Mouse (Mus musculus) midbrain, embryonic 13.5 days (tissue): ENCODE measurements around the gene Hid1. TPM values are rescaled to one million over a fixed set of nuclear protein-coding genes. Genes with fewer than 3 reads are reported as not detected.

ENCODE experiments used
- ATAC-seq: fragments of 200-750 bp; cut with Nextera tagmentation; 2 replicates; pipeline ENCODE4 v1.8.0; 2017; ENCODE audit warnings: mild to moderate bottlenecking, moderate TSS enrichment, moderate library complexity
- H3K27ac ChIP-seq: fragments of 300-500 bp; sonication (generic); 2 replicates; pipeline ENCODE4 v1.5.1; 2015; ENCODE audit warnings: inconsistent platforms, mild to moderate bottlenecking, moderate library complexity
- H3K27me3 ChIP-seq: fragments of 300-500 bp; sonication (generic); 2 replicates; pipeline ENCODE4 v1.6.1; 2015; ENCODE audit warnings: mild to moderate bottlenecking, inconsistent platforms
- H3K36me3 ChIP-seq: fragments of 300-500 bp; sonication (generic); 2 replicates; pipeline ENCODE4 v1.6.1; 2015; ENCODE audit warnings: mild to moderate bottlenecking, inconsistent platforms
- H3K4me1 ChIP-seq: fragments of 300-500 bp; sonication (generic); replicated peaks from 2 replicates; pipeline ENCODE4 v1.6.1; 2015; ENCODE audit warnings: inconsistent platforms
- H3K4me2 ChIP-seq: fragments of 300-500 bp; sonication (generic); replicated peaks from 2 replicates; pipeline ENCODE4 v1.6.1; 2015; ENCODE audit warnings: moderate library complexity, mild to moderate bottlenecking, inconsistent platforms
- H3K4me3 ChIP-seq: fragments of 300-500 bp; sonication (generic); replicated peaks from 2 replicates; pipeline ENCODE4 v1.5.1; 2015; ENCODE audit warnings: mild to moderate bottlenecking, inconsistent platforms
- H3K9ac ChIP-seq: fragments of 300-500 bp; sonication (generic); replicated peaks from 2 replicates; pipeline ENCODE4 v1.6.1; 2015; ENCODE audit warnings: mild to moderate bottlenecking, inconsistent platforms
- H3K9me3 ChIP-seq: fragments of 300-500 bp; sonication (generic); 2 replicates; pipeline ENCODE4 v1.6.1; 2016; ENCODE audit warnings: mild to moderate bottlenecking, inconsistent platforms
- WGBS: fragments of 180-500 bp; shearing (Covaris S2); methylation state at CpG from one replicate; pipeline ENCODE4 v1.1.7; 2015; 5-methylcytosine and 5-hydroxymethylcytosine counted together
- polyA plus RNA-seq: library from polyadenylated mRNA; unstranded; fragments of >200 nt; fragmentation: Nextera tagmentation; extraction: Ambion mirVana; gene quantifications from 2 replicates; pipeline ENCODE4 v1.2.1, GENCODE M21; 2015

Gene Hid1
- polyA plus RNA-seq, 1 experiment from 2014 or later, result 47.4 TPM

GRCm38 (mm10) chr11:115373805-115374694 lies 6.5 kb upstream of the Hid1 start:
- peaks cover 36% of the 10 kb centered on the region for H3K27me3 ChIP-seq

GRCm38 (mm10) chr11:115372737-115373136 lies 5.2 kb upstream of the Hid1 start:
- no peak for ATAC-seq
- H3K4me1 ChIP-seq, result peaks cover 14% of the 10 kb centered on the region
- H3K4me2 ChIP-seq, result no peak overlapping the region
- WGBS, result 46% methylated on average over 2 of the region's 2 CpGs
- H3K27ac ChIP-seq, result no peak overlapping the region
- H3K9ac ChIP-seq, result no peak overlapping the region
- H3K9me3 ChIP-seq, result no peaks in the 10 kb centered on the region
- no peak overlapping the region for H3K4me3 ChIP-seq
- H3K27me3 ChIP-seq, result peaks cover 36% of the 10 kb centered on the region
- no peaks in the 10 kb centered on the region for H3K36me3 ChIP-seq

More at GRCm38 (mm10) chr11:115373805-115374694, 6.5 kb upstream of the Hid1 start:
- peaks cover 14% of the 10 kb centered on the region for H3K4me1 ChIP-seq
- peak overlapping the region; percentile 64 for H3K4me2 ChIP-seq
- no peaks in the 10 kb centered on the region for H3K36me3 ChIP-seq
- no peaks in the 10 kb centered on the region for H3K9me3 ChIP-seq
- H3K27ac ChIP-seq, result 0 out of 2 replicates have a peak overlapping the region, but pooled peaks have one; percentile 15
- H3K4me3 ChIP-seq, result peak overlapping the region; percentile 41
- H3K9ac ChIP-seq, result peak overlapping the region; percentile 64
- 2% methylated on average over 30 of the region's 30 CpGs for WGBS
- peak; percentile 85 for ATAC-seq

GRCm38 (mm10) chr11:115372015-115372414 lies 4.5 kb upstream of the Hid1 start:
- no peak for ATAC-seq
- no peaks in the 10 kb centered on the region for H3K9me3 ChIP-seq
- no peak overlapping the region for H3K9ac ChIP-seq
- H3K4me3 ChIP-seq, result no peak overlapping the region
- no peak overlapping the region for H3K27ac ChIP-seq
- peaks cover 36% of the 10 kb centered on the region for H3K27me3 ChIP-seq
- H3K4me1 ChIP-seq, result peaks cover 20% of the 10 kb centered on the region
- H3K36me3 ChIP-seq, result no peaks in the 10 kb centered on the region
- 84% methylated on average over 1 of the region's 1 CpGs for WGBS
- H3K4me2 ChIP-seq, result no peak overlapping the region

- Histone ChIP-seq H3K36me3 (no peaks in the 10 kb centered on the region), H3K9me3 (no peaks in the 10 kb centered on the region), H3K27me3 (peaks cover 36% of the 10 kb centered on the region), H3K9ac (no peak overlapping the region), H3K4me1 (peaks cover 27% of the 10 kb centered on the region), H3K27ac (no peak overlapping the region), H3K4me2 (no peak overlapping the region), H3K4me3 (no peak overlapping the region)
- 58% methylated on average over 8 of the region's 8 CpGs for WGBS
- no peak for ATAC-seq
Observed at GRCm38 (mm10) chr11:115371354-115371753, 3.8 kb upstream of the Hid1 start.

GRCm38 (mm10) chr11:115370368-115370767 lies 2.8 kb upstream of the Hid1 start:
- 61% methylated on average over 7 of the region's 7 CpGs for WGBS
- Histone ChIP-seq H3K9me3 (no peaks in the 10 kb centered on the region), H3K4me1 (peaks cover 37% of the 10 kb centered on the region), H3K36me3 (no peaks in the 10 kb centered on the region), H3K27me3 (peaks cover 27% of the 10 kb centered on the region), H3K4me2 (no peak overlapping the region), H3K9ac (no peak overlapping the region), H3K27ac (no peak overlapping the region), H3K4me3 (no peak overlapping the region)
- no peak for ATAC-seq

- peak overlapping the region; percentile 76 for H3K4me3 ChIP-seq
- peak overlapping the region; percentile 94 for H3K4me2 ChIP-seq
- WGBS, result 1% methylated on average over 28 of the region's 28 CpGs
Observed at GRCm38 (mm10) chr11:115366706-115367394, 706 bp downstream of the Hid1 start.

GRCm38 (mm10) chr11:115366039-115366705 lies 1.4 kb downstream of the Hid1 start:
- H3K4me2 ChIP-seq, result peak overlapping the region; percentile 94
- H3K27me3 ChIP-seq, result peaks cover 15% of the 10 kb centered on the region; the same call in 1 of the 2 replicates
- H3K36me3 ChIP-seq, result no peaks in the 10 kb centered on the region
- H3K4me1 ChIP-seq, result peaks cover 30% of the 10 kb centered on the region
- 43% methylated on average over 7 of the region's 7 CpGs for WGBS
- peak overlapping the region; percentile 76 for H3K4me3 ChIP-seq
- peak overlapping the region; percentile 89; the same call in 1 of the 2 replicates for H3K9ac ChIP-seq
- no peaks in the 10 kb centered on the region for H3K9me3 ChIP-seq
- H3K27ac ChIP-seq, result peak overlapping the region; percentile 88
- peak; percentile 40 for ATAC-seq

More at GRCm38 (mm10) chr11:115366706-115367394, 706 bp downstream of the Hid1 start:
- H3K27me3 ChIP-seq, result peaks cover 15% of the 10 kb centered on the region; the same call in 1 of the 2 replicates
- peak overlapping the region; percentile 88 for H3K27ac ChIP-seq
- peak; percentile 78 for ATAC-seq
- no peaks in the 10 kb centered on the region for H3K36me3 ChIP-seq
- H3K9ac ChIP-seq, result peak overlapping the region; percentile 89
- peaks cover 30% of the 10 kb centered on the region for H3K4me1 ChIP-seq
- H3K9me3 ChIP-seq, result no peaks in the 10 kb centered on the region

GRCm38 (mm10) chr11:115364136-115364535 lies 3.4 kb downstream of the Hid1 start:
- H3K27ac ChIP-seq, result no peak overlapping the region
- 90% methylated on average over 3 of the region's 3 CpGs for WGBS

GRCm38 (mm10) chr11:115359726-115360125 lies 7.8 kb downstream of the Hid1 start:
- H3K27ac ChIP-seq, result peak overlapping the region; percentile 6; the same call in 1 of the 2 replicates
- no peak overlapping the region; the same call in 1 of the 2 replicates for H3K9ac ChIP-seq

More at GRCm38 (mm10) chr11:115364136-115364535, 3.4 kb downstream of the Hid1 start:
- Histone ChIP-seq H3K36me3 (peaks cover 3% of the 10 kb centered on the region; the same call in 1 of the 2 replicates), H3K9ac (0 out of 2 replicates have a peak overlapping the region, but pooled peaks have one; percentile 21), H3K4me3 (no peak overlapping the region), H3K4me2 (no peak overlapping the region), H3K27me3 (no peaks in the 10 kb centered on the region), H3K9me3 (no peaks in the 10 kb centered on the region), H3K4me1 (peaks cover 37% of the 10 kb centered on the region)
- no peak for ATAC-seq

GRCm38 (mm10) chr11:115359293-115359692 lies 8.3 kb downstream of the Hid1 start:
- Histone ChIP-seq H3K27ac (peak overlapping the region; percentile 40), H3K27me3 (peaks cover 4% of the 10 kb centered on the region; the same call in 1 of the 2 replicates), H3K4me3 (no peak overlapping the region), H3K9me3 (no peaks in the 10 kb centered on the region), H3K4me2 (no peak overlapping the region), H3K4me1 (peaks cover 17% of the 10 kb centered on the region), H3K36me3 (peaks cover 27% of the 10 kb centered on the region), H3K9ac (no peak overlapping the region; the same call in 1 of the 2 replicates)
- peak; percentile 31; the same call in 1 of the 2 replicates for ATAC-seq
- 37% methylated on average over 3 of the region's 3 CpGs for WGBS

More at GRCm38 (mm10) chr11:115359726-115360125, 7.8 kb downstream of the Hid1 start:
- Histone ChIP-seq H3K36me3 (peaks cover 27% of the 10 kb centered on the region), H3K9me3 (no peaks in the 10 kb centered on the region), H3K4me1 (peaks cover 17% of the 10 kb centered on the region), H3K27me3 (peaks cover 4% of the 10 kb centered on the region; the same call in 1 of the 2 replicates), H3K4me3 (no peak overlapping the region), H3K4me2 (no peak overlapping the region)
- 59% methylated on average over 6 of the region's 6 CpGs for WGBS
- ATAC-seq, result no peak

- Histone ChIP-seq H3K27me3 (peaks cover 4% of the 10 kb centered on the region; the same call in 1 of the 2 replicates), H3K4me3 (no peak overlapping the region), H3K9me3 (no peaks in the 10 kb centered on the region), H3K36me3 (peaks cover 30% of the 10 kb centered on the region), H3K9ac (peak overlapping the region; percentile 49), H3K4me1 (peaks cover 14% of the 10 kb centered on the region), H3K4me2 (no peak overlapping the region), H3K27ac (peak overlapping the region; percentile 40)
- ATAC-seq, result peak; percentile 65
- 21% methylated on average over 5 of the region's 5 CpGs for WGBS
Observed at GRCm38 (mm10) chr11:115358468-115358867, 9.1 kb downstream of the Hid1 start.
